Mouse (Mus musculus): ENCODE measurements at regions not wholly inside any gene's neighbourhood (a gene's known extent, or its start where the extent isn't known, plus 50 kb on each side); places are given as distances from the start of the nearest gene placed in this dataset.

GRCm38 (mm10) chr11:14136142-14136541, 462.9 kb upstream of the Pom121l12 start:
- no peak for ATAC-seq

- ATAC-seq, result peak; percentile 80
Measured at GRCm38 (mm10) chr11:14142376-14142775, 456.7 kb upstream of the Pom121l12 start.

- ATAC-seq, result no peak
Measured at GRCm38 (mm10) chr11:14147639-14148038, 451.4 kb upstream of the Pom121l12 start.

GRCm38 (mm10) chr11:14159366-14159765, 439.7 kb upstream of the Pom121l12 start:
- no peak for ATAC-seq

- ATAC-seq, result no peak
Measured at GRCm38 (mm10) chr11:14169478-14169877, 429.6 kb upstream of the Pom121l12 start.

GRCm38 (mm10) chr11:14174594-14174993, 424.5 kb upstream of the Pom121l12 start:
- no peak for ATAC-seq

GRCm38 (mm10) chr11:14182020-14182419, 417.1 kb upstream of the Pom121l12 start:
- ATAC-seq, result no peak

GRCm38 (mm10) chr11:14182466-14182865, 416.6 kb upstream of the Pom121l12 start:
- no peak for ATAC-seq

GRCm38 (mm10) chr11:14183258-14183968, 415.7 kb upstream of the Pom121l12 start:
- no peak for ATAC-seq

GRCm38 (mm10) chr11:14195081-14195480, 404.0 kb upstream of the Pom121l12 start:
- no peak for ATAC-seq

Data from activated CD4-positive, CD25-positive, alpha-beta regulatory T cell, adult 4 months (primary cell).